Mouse (Mus musculus) embryo, embryonic 9.5 days (tissue): Measurements from ENCODE around the gene Gm13272.
"Not testable (repeated sequence)": the region's sequence is repeated elsewhere in the genome, so short reads cannot be mapped to it uniquely, and the experiment has no call there.

Source experiments
- DNase-seq: peaks from one replicate; pipeline ENCODE4 v3.0.0-alpha.2; 2017; ENCODE audit errors: extremely low spot score

Gm13272 gene

DNA sequence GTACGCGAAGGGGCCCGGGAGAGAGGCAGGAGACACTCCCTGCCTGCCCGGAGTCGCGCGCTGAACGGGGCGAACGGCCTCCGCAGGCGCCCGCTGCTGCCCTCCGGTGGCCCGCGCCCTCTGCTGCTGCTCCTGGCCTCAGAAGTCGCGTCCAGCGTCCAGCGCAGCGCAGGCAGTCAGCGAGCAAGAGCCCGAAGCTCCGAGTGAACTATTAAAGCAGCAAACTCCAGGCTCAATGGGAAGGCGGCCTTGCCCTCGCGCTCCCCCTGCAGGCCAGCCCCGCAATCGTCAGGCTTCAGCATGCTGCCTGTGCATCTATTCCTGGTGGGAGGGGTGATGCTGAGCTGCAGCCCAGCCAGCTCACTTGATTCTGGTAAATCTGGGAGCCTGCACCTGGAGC is at the start of gene Gm13272:
Gm13272 (plus strand) TSS at position 301 of the 400 bp plus-strand sequence.
- not testable (repeated sequence) for DNase-seq

DNA sequence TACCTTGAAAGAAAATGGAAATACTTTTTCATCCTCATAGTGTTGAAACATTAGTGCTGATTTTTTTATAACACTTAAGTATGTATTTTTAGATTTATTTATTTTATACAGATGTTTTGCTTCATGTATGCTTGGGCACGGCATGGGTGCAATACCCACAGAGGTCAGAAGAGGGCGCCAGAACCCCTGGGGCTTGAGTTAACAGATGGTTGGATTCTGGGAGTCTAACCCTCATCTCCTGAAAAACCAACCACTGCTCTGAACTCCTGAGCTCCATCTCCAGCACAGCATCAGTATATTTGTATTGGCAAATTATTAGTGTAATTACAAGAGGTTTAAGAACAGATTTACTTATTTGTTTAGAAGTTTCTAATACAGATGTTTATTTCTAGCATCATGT is 41.2 kb upstream of the Gm13272 start:
- DNase-seq, result peak; percentile 80

DNA sequence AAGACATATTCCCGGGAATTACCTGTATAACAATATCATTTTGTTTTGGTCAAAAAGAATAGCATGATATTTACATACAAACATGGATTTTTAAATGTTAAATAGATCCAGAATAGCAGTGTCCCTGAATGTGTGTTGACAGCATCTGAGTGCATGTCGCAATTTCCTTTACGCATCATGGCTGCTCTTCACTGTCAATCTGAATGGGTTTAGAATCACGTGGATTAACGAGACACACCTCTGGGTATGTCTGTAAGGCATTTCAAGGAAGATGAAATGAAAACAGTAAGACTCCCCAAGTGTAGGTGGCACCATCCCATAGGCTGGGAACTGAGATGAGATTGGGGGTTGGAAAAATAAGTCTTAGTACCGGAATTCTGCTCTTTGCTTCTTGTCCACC is 40.6 kb upstream of the Gm13272 start:
- no peak for DNase-seq

DNA sequence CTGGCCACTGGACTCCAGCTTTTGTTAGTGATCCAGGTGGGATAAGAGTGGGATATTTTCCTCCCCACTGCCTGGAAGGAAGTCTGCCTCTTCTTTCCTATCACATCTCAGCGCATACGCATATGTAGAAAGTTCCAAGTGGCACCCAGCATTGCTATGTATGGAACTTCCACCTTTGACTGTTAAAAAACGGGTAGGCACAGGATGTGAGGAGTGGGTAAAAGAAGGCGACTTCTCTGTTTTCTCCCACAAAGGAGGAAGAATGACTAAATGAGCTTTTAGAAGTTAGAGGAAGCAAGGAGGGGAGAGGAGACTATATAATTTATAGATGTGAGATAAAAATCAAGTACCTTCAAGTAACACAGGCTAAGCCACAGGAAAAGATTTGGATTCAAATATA is 38.2 kb upstream of the Gm13272 start:
- DNase-seq, result no peak

DNA sequence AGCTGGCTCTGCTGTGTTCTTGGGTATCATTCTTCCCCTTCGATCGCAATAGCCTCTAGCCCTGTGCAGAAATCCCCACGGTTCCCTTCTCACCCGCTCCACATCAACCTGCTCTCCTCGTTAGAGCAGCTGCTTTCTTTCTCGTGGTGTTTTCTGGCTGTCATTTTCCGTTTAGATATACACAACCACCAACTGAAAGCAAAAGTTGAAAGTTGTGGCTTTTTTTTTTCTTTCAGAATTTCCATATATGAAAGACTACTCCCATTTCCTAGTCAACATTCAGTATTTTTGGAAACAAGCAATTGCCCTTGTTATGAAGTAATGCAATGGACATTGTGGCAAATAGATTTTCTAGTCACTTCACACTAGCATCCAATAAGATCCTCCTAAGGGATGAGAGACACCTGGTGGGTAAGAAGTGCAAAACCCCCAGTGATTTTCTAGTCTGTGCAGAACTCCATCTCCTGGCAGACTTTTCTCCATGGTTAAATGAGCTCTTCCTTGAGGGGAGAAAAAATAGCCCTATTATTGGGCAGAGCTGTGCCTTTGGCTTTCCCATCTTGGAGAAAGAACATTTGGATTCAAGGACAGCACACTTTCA is 36.8 kb upstream of the Gm13272 start:
- DNase-seq, result no peak

DNA sequence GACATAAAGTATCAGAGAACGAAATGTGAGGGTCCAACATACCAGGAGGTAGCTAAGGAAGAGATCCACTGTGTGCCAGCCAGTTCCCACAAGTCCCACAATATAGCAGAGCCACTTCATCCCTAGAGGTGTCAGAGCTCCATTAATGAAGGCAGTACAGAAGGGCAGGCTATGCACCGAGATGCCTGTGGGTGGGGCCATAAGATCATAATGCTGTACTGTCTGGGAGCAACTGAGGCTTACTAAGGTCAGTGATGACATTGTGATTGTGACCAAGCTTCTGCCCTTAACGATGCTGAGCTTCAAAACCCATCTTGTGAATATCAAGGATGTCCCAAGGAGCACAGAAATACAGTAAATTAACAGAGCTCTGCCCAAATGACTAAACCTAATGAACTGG is 35.4 kb upstream of the Gm13272 start:
- no peak for DNase-seq

DNA sequence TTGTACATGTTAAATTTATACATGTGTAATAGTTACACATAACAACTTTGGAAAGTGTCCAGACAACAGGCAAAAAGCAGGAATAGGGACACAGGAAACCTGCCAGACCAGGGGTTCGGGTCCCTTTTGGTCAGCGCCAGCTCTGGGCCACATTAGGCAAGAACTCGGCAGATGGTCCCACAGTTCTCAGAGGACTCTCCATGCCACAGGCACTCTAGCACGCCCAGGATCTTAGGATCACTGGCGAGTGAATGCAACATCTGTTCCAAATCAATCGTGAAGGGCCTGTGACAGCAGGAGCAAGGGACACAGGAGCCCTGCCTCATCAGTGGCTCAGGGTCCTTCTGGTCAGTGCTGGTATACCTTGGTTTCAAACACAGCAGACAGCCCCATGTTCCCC is 29.7 kb upstream of the Gm13272 start:
- DNase-seq, result no peak

DNA sequence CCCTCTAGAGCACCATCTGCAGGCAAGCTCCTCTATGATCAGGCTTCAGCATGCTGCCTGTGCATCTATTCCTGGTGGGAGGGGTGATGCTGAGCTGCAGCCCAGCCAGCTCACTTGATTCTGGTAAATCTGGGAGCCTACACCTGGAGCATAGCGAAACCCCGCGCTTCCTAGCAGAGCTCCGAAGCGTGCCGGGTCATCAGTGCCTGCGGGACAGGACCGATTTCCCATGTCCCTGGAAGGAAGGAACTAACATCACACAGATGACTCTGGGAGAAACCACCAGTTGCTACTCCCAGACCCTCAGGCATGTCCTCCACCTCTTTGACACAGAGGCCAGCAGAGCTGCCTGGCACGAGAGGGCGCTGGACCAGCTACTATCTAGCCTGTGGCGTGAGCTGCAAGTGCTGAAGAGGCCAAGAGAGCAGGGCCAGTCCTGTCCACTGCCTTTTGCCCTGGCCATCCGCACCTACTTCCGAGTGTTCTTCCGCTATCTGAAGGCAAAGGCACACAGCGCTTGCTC is 24.8 kb upstream of the Gm13272 start, which contains the start of gene Gm13271:
Gm13271 (plus strand) TSS at position 51 of the 523 bp plus-strand sequence.
- DNase-seq, result not testable (repeated sequence)

DNA sequence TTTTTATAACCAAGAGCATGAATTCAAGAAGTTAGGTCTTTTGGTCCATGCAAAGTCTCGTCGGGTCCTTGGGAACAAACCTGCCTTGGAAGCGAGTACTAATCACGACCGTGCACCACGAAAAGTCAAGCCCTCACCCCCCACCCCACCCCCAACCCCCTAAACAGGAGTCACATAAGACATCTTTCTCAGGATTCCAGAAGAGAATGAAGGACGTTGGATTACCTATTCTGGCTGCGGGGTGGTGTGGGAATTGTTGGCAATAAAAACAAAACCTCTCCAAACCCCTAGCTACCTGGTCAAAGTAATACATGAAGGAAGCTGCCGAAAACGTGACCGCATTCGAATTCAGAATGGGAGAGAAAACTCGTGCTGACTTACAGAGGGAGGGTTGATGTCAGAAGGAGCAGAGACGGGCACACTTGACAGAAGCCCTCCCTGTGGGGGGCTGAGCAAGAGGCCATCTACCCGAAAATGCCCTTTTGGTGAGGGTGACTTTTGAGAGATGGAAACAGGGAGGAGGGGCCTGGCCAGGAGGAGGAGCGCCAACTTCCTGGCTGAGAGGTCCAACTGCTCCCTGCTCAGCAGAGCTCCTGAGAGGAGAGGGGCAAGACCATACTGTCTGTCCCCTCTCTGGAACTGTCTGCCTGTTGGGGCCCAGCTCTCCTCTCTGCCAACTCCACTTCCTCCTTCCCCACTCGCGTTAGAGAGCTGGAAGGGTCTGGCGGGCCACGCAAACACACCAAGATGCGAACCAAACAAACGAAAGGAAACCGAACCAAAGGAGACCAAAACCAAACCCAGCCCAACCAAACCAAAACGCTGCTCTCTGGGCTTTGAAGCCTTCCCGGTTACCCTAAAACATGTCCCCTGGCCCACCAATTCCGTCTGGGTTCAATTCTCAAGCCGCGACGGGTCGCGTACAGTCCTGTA is 22.8 kb upstream of the Gm13272 start:
- peak; percentile 52 for DNase-seq

DNA sequence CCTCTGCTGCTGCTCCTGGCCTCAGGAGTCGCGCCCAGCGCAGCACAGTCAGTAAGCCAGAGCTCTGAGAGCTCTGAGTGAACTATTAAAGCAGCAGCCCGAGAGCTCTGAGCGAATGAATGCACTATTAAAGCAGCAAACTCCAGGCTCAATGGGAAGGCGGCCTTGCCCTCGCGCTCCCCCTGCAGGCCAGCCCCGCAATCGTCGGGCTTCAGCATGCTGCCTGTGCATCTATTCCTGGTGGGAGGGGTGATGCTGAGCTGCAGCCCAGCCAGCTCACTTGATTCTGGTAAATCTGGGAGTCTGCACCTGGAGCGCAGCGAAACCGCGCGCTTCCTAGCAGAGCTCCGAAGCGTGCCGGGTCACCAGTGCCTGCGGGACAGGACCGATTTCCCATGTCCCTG is 22.0 kb upstream of the Gm13272 start:
- DNase-seq, result peak; percentile 80

DNA sequence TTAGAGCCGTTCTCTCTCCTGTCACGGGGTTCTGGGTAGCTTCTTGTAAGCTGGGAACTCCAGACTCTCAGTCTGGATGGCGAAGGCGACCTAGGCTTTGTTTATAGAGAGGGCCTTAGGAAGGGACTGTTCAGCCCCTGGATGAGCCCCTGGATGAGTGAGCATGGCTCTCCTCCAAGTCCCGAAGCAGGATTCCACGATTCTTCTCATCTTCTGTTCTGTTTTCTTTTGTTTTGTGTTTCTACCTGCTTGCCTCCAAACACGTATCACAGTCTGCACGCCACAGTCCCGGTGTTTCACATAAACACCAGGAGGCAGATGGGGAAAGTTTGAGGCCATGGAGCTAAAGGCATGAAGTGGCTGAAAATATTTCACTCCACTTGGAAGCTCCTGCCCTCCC is 20.9 kb upstream of the Gm13272 start:
- DNase-seq, result not testable (repeated sequence)

DNA sequence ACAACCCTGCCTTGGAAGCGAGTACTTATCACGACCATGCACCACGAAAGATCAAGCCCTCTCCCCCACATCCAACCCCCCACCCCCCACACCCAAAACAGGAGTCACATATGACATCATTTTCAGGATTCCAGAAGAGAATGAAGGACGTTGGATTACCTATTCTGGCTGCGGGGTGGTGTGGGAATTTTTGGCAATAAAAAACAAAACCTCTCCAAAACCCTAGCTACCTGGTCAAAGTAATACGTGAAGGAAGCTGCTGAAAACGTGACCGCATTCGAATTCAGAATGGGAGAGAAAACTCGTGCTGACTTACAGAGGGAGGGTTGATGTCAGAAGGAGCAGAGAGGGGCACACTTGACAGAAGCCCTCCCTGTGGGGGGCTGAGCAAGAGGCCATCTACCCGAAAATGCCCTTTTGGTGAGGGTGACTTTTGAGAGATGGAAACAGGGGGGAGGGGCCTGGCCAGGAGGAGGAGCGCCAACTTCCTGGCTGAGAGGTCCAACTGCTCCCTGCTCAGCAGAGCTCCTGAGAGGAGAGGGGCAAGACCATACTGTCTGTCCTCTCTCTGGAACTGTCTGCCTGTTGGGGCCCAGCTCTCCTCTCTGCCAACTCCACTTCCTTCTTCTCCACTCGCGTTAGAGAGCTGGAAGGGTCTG is 19.9 kb upstream of the Gm13272 start, which contains the start of gene Gm13283:
Gm13283 (plus strand) TSS at position 510 of the 659 bp plus-strand sequence.
- not testable (repeated sequence) for DNase-seq

DNA sequence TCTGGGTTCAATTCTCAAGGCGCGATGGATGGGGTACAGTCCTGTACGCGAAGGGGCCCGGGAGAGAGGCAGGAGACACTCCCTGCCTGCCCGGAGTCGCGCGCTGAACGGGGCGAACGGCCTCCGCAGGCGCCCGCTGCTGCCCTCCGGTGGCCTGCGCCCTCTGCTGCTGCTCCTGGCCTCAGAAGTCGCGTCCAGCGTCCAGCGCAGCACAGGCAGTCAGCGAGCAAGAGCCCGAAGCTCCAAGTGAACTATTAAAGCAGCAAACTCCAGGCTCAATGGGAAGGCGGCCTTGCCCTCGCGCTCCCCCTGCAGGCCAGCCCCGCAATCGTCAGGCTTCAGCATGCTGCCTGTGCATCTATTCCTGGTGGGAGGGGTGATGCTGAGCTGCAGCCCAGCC is 19.2 kb upstream of the Gm13272 start:
- peak; percentile 56 for DNase-seq

DNA sequence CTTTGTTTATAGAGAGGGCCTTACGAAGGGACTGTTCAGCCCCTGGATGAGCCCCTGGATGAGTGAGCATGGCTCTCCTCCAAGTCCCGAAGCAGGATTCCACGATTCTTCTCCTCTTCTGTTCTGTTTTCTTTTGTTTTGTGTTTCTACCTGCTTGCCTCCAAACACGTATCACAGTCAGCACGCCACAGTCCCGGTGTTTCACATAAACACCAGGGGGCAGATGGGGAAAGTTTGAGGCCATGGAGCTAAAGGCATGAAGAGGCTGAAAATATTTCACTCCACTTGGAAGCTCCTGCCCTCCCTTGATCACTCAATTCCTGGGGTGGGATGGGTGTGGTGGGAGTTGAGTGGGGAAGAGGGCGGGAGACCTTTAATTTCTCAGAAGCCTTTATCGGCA is 17.9 kb upstream of the Gm13272 start:
- not testable (repeated sequence) for DNase-seq

DNA sequence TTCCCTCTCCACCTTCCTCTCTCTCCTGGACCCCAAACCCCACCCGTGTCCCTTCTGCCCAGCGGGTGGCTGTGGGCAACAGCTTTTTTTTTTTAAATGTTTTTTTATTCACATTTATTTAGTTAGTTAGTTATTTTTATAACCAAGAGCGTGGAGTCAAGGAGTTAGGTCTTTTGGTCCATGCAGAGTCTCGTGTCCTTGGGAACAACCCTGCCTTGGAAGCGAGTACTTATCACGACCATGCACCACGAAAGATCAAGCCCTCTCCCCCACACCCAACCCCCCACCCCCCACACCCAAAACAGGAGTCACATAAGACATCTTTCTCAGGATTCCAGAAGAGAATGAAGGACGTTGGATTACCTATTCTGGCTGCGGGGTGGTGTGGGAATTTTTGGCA is 17.3 kb upstream of the Gm13272 start:
- not testable (repeated sequence) for DNase-seq

DNA sequence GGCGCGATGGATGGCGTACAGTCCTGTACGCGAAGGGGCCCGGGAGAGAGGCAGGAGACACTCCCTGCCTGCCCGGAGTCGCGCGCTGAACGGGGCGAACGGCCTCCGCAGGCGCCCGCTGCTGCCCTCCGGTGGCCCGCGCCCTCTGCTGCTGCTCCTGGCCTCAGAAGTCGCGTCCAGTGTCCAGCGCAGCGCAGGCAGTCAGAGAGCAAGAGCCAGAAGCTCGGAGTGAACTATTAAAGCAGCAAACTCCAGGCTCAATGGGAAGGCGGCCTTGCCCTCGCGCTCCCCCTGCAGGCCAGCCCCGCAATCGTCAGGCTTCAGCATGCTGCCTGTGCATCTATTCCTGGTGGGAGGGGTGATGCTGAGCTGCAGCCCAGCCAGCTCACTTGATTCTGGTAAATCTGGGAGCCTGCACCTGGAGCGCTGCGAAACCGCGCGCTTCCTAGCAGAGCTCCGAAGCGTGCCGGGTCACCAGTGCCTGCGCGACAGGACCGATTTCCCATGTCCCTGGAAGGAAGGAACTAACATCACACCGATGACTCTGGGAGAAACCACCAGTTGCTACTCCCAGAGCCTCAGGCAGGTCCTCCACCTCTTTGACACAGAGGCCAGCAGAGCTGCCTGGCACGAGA is 16.1 kb upstream of the Gm13272 start:
- DNase-seq, result peak; percentile 68

DNA sequence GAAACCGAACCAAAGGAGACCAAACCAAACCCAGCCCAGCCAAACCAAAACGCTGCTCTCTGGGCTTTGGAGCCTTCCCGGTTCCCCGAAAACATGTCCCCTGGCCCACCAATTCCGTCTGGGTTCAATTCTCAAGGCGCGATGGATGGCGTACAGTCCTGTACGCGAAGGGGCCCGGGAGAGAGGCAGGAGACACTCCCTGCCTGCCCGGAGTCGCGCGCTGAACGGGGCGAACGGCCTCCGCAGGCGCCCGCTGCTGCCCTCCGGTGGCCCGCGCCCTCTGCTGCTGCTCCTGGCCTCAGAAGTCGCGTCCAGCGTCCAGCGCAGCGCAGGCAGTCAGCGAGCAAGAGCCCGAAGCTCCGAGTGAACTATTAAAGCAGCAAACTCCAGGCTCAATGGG is 6.1 kb upstream of the Gm13272 start, which contains the start of gene Gm13290:
Gm13290 (plus strand) TSS at position 301 of the 400 bp plus-strand sequence.
- DNase-seq, result not testable (repeated sequence)

DNA sequence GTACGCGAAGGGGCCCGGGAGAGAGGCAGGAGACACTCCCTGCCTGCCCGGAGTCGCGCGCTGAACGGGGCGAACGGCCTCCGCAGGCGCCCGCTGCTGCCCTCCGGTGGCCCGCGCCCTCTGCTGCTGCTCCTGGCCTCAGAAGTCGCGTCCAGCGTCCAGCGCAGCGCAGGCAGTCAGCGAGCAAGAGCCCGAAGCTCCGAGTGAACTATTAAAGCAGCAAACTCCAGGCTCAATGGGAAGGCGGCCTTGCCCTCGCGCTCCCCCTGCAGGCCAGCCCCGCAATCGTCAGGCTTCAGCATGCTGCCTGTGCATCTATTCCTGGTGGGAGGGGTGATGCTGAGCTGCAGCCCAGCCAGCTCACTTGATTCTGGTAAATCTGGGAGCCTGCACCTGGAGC is 3.0 kb upstream of the Gm13272 start, which contains the start of gene Gm13289:
Gm13289 (plus strand) TSS at position 301 of the 400 bp plus-strand sequence.
- not testable (repeated sequence) for DNase-seq

DNA sequence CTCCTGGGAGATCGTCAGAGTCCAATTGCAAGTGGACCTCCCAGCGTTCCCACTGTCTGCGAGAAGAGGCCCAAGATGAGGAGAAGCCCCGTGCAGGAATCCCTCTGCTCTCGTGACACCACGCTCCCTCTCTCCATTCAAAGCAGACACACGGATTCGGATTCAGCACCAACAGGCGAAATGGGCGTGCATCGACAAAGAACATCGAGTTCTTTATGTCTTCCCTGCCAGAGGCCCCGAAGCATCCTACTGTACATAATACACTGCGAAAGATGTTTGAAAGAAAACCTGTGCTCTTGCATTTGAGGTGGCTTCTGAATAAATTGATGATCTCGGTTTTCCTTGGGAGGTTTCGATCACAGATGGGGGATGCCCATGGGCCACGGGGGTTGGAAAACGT is 670 bp downstream of the Gm13272 start:
- DNase-seq, result not testable (repeated sequence)

DNA sequence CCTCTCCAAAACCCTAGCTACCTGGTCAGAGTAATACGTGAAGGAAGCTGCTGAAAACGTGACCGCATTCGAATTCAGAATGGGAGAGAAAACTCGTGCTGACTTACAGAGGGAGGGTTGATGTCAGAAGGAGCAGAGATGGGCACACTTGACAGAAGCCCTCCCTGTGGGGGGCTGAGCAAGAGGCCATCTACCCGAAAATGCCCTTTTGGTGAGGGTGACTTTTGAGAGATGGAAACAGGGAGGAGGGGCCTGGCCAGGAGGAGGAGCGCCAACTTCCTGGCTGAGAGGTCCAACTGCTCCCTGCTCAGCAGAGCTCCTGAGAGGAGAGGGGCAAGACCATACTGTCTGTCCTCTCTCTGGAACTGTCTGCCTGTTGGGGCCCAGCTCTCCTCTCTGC is 2.2 kb downstream of the Gm13272 start, which contains the start of gene Ifnz:
Ifnz (plus strand) TSS at position 301 of the 400 bp plus-strand sequence.
- not testable (repeated sequence) for DNase-seq

DNA sequence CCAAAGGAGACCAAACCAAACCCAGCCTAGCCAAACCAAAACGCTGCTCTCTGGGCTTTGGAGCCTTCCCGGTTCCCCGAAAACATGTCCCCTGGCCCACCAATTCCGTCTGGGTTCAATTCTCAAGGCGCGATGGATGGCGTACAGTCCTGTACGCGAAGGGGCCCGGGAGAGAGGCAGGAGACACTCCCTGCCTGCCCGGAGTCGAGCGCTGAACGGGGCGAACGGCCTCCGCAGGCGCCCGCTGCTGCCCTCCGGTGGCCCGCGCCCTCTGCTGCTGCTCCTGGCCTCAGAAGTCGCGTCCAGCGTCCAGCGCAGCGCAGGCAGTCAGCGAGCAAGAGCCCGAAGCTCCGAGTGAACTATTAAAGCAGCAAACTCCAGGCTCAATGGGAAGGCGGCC is 2.7 kb downstream of the Gm13272 start:
- DNase-seq, result not testable (repeated sequence)
